Mouse (Mus musculus) right cerebral cortex, postnatal 14 days (tissue): ENCODE data around the gene Cadps2.

ENCODE experiments used
- DNase-seq: peaks from one replicate; pipeline ENCODE4 v3.0.0; 2022

Gene Cadps2

DNA sequence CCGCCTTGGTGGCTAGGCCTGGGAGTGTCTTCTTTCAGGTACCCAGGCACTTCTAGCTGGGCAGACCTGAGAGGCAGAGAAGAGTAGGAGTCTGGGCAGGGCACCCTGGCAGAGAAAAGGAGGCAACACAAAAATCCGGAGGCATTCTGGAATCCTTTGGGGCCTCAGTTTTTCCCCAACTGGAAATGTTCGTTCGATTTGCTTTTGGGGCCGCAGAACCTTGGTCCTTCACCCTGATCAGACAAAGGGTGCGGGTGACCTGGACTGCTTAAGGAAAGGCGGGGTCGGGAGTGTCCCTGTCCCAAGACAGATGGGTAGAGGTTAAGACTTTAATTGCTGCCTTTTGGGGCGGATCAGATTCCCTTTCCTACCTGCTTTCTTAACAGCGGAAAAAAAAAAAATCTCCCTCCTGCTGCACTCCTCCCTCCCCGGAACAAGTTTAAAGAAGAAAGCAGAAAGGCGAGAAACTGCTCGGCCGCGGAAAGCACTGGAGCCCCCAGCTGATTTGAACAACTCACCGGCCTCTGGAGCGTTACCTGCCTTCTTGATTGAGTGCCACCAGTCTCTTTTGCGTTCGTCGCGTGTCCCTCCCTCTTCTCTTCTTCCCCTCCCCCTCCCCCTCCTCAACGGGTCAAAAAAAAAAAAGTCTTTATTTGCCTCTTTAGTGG, 588.8 kb downstream of the Cadps2 start:
- DNase-seq, result no peak

DNA sequence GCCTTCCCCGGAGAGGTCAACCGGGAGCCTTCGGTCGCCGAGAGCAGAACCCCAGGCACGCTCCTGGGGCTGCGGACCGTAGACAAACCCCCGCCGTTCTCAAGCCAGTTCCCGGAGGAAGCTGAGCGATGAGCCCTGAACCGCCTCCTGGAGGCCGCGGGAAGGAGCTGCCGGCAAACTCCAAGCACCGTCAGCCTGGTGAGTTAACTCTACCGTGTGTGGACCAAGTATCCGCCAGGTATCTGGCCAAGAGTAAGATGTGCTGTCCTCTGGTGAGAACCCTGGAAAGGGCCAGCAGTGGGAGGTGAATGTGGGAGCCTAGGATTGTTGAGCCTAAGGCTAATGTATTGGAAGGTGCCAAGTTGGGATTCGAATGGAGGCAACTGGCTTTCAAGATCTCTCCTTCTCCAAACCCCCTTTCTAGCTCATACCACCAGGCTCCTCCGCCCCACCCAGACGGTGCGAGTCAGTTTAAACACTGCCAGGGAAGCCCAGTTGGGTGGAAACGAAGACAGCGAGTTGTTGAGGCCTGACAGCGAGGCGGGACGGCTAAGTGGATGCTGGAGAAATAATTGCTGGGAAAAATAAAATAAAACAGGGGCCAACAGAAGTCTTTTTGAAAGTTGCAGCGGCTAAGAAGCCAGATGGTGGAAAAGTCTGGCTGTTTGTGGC, 589.5 kb downstream of the Cadps2 start:
- no peak for DNase-seq

DNA sequence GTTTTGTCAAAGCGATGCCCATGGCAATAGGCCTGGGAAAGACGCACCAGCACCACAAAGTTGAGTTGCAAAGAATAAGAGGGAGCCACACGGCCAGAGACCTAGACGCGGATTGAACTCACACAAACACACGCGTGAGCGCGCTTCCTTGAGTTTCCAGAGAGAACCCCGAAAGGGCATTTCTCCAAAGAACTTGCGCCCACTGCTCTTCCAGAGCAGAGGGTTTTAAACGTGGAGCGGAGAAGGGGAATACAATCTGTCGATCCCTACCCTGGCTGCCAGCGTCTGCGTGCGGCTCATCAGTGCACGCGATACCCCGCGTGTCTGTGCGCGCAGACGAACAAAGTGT, 590.2 kb downstream of the Cadps2 start:
- DNase-seq, result no peak

DNA sequence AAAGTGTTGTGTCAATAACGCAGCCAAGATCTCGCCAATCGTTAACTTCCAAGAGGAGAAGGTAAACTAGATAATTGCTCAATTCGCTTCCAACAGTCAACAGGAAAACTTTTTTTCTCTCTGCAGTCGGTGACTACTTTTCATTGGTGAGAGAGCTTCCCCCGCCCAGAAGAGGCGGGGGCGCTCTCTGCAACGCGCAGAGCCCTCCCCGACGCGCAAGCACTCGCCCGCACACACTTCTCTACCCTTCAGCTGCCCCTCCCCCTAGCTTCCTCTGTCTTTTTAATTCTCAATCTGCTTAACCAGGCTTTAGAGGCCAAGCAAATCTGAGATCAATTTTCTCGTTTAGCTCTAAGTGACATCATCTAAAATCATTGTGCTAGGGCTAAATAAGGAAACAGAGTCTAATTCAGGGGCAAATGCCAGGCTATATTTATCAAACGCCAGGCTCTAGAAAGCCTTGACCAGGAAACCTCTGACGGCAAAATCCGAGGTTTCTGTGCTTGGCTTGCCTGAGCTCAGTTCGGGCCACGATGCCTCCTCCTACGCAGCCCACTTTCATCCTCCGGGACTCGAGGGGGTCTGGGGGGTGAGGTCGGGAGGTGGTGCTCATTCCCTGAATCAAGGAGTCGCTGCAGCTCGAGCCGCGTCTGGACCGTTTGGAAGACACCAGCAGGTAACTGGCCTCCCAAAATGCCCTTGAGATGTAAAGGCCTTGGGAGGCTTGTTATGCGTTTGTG, 590.7 kb downstream of the Cadps2 start, which contains the start of gene Fezf1:
Gene Fezf1, minus strand, starts transcription at position 50 of the 740 bp plus-strand sequence.
- DNase-seq, result no peak

GRCm38 (mm10) chr6:23247512-23248312, 591.5 kb downstream of the Cadps2 start:
- no peak for DNase-seq

GRCm38 (mm10) chr6:23246790-23247511, 592.3 kb downstream of the Cadps2 start:
- DNase-seq, result no peak

DNA sequence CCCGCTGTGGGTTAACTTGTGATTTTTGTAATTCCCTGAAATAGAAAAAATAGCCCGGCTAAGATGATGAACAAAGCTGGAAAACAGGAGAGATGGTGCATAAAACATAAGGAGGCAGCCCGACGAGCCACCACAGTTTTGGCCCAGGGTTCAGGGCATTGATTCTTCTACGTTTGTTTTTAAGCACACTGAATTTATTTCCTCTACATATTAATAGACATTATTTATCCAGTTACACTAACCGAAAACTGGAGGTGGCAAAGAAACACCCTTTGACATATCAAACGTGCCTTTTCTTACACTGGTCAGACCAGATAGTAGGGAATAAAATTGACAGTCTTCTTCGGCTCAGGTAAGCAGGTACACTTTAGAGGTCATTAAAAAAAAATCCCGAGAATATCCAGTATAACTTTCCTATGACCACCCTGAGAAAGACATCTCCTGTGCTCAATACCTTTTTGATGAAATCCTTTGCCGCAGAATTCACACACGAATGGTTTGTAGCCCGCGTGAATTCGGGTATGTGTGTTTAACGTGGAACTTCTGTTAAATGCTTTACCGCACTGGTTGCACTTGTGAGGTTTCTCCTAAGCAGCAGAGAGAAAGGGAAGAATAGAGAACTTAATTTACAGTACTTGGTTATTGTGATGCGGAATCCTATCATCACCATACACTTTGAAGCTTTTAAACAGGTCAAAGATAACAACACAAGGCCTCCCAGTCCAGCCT, 593.0 kb downstream of the Cadps2 start:
- DNase-seq, result no peak

DNA sequence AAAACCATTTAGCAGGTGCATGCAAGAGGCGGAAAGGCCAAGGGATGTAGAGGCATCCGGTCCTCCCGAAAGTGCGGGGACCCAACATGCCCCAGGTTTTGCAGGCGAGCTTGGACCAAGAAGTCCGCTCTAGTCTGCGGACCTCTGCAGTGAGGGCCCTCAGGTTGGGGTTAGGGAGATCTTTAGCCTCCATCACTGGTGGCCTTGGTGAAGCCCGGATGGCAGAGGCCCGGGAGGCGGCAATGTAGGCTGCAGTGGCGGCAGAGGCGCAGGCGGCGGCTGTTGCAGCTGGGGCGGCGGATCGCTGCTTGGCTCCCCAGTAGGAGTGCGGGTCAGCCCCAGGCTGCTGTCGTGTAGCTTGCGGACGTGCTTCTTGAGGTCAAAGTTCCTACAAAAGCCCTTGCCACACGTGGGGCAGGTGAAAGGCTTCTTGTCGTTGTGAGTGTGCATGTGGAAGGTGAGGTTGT, 593.6 kb downstream of the Cadps2 start:
- DNase-seq, result no peak

DNA sequence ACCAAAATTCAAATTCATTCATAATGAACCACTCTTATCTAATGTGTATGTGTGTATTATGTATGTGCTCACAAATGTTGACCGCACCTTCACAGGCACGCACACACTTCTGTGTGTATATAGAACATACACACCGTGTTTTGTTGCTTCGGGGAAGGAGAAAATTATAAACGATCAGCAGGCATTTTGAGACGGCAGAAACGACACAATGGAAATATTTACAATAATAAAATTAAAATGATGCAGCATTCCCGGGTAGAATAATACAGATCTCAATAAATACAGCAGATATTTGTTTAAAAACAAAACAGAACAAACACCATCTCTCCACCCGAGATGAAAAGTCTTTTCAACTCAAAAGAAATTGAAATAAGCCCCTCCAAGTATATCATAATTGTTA, 594.1 kb downstream of the Cadps2 start:
- DNase-seq, result no peak

DNA sequence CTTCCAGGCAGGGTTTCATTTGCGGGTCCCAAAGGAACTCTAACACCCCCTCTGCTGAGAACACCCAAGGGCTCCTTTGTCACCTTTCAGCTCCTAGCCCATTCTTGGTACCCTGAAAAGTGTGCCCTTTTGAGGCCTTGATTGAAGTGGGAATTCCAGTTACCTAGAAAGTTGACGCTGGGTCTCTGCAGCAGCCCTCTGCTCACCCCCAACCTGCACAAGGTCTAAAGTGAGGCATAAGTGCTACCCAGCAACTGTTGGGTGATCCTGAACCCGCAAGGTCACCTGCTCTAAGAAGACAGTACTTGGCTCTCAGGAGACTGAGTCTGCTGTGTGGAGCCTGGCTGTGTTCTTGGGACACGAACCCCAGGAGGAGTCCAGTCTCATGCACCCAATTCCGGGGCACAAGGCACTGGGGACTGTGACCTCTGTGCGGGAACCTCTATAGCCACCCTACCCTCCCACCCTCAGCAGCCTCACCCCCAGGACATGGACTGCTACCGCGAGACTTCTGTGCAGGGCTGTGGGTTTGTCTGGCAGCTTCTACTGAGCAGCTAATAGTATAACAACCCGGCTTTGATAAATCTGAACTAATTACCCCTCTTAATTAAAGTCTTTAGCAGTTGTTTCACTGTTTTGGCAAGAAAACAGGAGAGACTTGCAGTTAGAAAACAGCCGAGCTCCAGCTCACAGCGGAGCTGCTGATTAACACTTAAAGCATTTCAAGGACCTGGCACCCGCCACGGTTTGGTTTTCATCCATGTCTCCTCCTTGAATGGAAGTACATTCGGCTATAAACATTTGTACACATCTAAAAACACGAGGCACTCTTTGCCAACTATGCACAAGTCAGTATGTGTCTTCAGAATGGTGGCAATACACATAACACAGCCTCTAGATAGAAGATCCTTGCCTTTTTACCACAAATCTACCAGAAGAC, 595.1 kb downstream of the Cadps2 start:
- no peak for DNase-seq
